Mouse (Mus musculus): ENCODE data around the gene Ep300.
"Not testable (repeated sequence)": the region's sequence is repeated elsewhere in the genome, so short reads cannot be mapped to it uniquely, and the experiment has no call there.

Gene Ep300

DNA sequence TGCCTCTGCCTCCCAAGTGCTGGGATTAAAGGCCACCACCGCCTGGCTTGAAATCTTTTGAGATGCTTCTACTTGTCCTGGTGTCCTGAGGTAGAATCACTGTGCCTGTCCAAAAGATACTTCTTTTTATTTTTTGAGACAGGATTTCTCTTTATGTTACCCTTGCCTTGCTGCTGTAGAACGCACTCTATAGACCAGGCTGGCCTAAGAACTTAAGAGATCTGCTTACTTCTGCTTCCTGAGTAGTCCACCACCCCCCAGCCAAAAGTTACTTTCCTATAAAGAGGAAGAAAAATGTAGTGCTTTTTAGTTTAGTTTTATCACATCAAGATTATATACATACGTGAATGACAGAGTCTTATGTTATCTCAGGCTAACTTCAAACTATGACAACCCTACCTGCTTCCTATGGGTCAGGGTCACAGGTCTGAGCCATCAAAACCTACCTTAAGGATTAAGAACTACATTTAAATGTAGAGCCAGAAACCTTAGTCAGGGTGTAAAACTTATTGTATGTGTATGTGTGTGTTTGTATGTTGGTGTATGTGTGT, 9.1 kb downstream of the Ep300 start:
- DNase-seq (ENCODE audit: low read depth), result no peak

- not testable (repeated sequence) for DNase-seq (ENCODE audit: low read depth)
Measured at GRCm38 (mm10) chr15:81598742-81599141, 13.6 kb downstream of the Ep300 start.

GRCm38 (mm10) chr15:81605241-81605640, 20.1 kb downstream of the Ep300 start:
- no peak for DNase-seq (ENCODE audit: low read depth)

DNA sequence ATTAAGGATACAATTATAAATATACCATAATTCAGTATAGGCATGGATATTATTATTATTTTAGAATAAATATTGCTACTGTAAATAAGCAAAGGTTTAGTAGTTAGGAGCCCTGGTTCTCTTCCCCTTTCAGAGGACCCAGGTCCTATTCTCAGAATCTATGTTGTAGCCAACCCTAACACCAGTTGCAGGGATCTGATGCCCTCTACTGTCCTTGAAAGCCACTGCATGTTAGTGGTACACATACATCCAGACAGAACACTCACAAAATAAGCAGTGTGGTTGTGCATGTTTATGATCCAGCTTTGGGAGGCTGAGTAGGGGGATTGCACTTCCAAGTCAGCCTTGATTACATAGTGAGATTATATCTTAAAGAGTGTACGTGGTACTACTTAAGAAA, 21.5 kb downstream of the Ep300 start:
- peak; percentile 38 for DNase-seq (ENCODE audit: low read depth)

- DNase-seq (ENCODE audit: low read depth), result no peak
Measured at GRCm38 (mm10) chr15:81649516-81650455, 64.6 kb downstream of the Ep300 start.

DNA sequence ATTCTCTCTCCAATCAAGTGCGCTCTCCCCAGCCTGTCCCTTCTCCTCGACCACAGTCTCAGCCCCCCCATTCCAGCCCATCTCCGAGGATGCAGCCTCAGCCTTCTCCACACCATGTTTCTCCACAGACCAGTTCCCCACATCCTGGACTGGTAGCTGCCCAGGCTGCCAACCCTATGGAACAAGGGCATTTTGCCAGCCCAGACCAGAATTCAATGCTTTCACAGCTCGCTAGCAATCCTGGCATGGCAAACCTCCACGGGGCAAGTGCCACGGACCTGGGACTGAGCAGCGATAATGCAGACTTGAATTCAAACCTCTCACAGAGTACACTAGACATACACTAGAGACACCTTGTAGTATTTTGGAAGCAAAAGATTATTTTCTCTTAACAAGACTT, 65.5 kb downstream of the Ep300 start:
- no peak for DNase-seq (ENCODE audit: low read depth)

DNA sequence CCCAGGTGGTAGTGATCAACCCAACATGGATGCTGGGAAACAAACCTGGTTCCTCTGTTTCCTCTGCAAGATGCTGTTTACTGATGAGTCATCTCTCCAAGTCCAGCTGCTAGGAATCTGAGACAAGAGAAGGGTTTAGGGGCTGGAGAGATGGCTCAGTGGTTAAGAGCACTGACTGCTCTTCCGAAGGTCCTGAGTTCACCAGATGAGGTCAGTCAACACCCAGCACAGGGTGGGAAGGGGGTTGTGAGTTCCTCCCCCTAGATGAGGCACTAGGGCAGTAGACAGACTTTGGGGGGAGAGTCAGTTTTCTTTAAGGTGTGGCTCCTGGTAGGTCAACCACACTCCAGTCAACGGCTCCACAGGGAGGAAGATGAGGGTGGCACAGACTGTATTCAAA, 76.5 kb downstream of the Ep300 start:
- no peak for DNase-seq (ENCODE audit: low read depth)

DNA sequence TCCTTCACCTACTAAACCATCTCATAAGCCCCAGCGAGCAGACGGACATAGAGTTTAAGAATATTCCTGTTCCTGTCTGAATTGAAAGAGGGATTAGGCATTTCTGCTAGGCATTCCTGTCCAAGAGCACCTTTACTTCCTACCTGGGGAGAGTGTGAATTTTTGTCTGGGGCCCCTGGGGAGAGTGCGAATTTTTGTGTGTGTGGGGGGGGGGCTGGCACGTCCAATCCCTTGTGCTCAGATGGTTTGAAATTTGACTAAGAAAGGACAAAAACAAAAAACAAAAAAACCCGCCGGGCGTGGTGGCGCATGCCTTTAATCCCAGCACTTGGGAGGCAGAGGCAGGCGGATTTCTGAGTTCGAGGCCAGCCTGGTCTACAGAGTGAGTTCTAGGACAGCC, 78.1 kb downstream of the Ep300 start:
- DNase-seq (ENCODE audit: low read depth), result no peak

GRCm38 (mm10) chr15:81663697-81664561, 78.8 kb downstream of the Ep300 start, which contains the start of gene L3mbtl2:
Gene L3mbtl2 (plus strand): TSS chr15:81663889.
- DNase-seq (ENCODE audit: low read depth), result peak; percentile 90

DNA sequence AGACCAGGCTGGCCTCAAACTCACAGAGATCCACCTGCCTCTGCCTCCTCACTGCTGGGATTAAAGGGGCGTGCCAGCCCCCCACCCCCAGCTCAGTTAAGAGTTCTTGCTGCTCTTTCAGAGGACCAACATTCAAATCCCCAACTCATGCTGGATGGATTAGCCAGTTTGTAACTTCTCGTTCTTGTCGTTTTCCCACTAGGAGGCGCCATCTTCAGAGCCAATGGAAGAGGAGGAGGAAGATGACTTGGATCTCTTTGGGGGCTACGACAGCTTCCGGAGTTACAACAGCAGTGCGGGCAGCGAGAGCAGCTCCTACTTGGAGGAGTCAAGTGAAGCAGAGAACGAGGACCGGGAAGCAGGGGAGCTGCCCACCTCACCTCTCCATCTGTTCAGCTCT, 81.8 kb downstream of the Ep300 start:
- peak; percentile 28 for DNase-seq (ENCODE audit: low read depth)

DNA sequence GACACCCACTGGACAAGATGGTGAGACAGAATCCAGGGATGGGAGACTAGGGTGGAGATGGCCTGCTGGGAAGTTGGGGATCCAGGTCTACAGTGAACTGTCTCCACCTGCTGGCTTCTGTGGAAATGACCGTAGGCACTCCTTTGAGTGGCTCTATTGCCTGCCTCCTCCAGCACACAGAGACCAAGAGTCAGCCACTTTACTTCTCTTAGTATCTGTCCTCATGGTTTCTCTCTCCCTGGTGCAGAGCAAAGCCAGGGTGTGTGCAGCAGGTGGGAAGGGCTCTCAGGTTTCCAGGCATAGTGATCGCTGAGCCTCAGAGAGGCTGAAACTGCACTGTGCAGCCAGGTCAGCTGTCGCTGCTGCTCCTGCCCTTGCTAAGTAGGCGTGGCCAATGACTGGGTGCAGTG, 85.1 kb downstream of the Ep300 start:
- peak; percentile 23 for DNase-seq (ENCODE audit: low read depth)

DNA sequence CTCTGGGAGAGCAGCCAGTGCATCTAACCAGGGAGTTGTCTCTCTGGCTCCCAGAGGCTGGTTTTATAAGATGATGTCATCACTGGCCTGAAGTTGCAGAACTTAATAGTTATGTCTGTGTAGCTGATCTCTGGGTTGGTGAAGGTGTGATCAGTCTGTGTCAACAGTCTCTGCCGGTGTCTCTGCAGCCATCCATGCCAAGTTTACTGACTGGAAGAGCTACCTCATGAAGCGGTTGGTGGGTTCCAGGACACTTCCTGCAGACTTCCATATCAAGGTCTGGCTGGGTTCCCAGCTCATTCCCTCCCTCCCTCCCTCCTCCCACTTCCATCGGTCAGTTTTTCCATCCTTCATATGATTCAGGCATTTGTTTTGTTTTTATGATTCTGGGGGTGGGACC, 91.5 kb downstream of the Ep300 start:
- no peak for DNase-seq (ENCODE audit: low read depth)

DNA sequence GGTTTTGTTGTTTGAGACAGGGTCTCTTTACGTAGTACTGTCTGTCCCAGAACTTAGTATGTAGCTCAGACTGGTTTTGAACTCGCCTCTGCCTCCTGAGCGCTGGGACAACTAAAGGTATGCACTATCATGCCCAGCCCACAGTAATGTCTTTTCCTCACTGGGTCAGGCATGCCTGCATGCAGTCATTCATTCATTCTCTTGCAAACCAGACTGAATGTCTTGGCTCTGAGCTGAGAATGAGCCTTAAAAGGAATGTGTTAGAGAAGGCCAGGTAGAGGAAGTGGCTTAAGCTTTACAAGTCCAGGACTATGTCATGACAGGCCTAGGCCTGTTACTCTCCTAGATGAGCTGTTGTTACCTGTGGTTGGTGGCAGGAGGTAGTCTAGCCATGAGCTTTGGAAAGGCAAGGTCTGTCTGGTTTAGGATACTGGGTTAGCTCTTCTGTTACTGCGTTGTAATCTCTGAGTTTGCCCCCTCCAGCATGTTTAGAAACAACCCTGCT, 95.2 kb downstream of the Ep300 start:
- DNase-seq (ENCODE audit: low read depth), result no peak

DNA sequence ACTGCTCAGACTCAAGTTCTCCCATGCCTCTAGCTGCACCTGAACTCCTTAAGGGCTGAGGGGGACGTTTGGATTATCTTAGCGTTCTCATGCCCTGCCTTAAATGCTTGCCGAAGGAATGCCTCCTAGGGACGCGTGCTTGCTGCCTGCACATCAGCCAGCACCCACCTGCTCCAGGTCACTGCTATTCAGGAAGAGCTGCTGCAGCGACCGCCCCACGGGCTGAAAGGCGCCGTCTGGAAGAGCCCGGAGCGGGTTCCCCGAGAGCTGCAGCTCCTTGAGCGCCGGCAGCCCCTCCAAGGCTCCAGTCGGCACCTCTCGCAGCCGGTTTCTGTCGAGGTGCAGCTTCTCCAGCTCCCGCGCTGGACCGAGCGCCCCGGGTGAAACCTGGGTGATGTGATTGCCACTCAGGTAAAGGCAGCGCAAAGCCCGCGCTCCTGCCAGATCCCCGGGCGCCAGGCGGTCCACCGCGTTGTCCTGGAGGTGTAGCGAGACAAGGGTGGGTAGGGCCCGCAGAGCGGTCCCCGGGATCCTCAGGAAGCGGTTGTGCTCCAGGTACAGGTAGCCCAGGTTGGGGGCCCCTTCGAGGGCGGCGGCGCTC, 108.3 kb downstream of the Ep300 start:
- no peak for DNase-seq (ENCODE audit: low read depth)

- DNase-seq (ENCODE audit: low read depth), result peak; percentile 75
Measured at GRCm38 (mm10) chr15:81693967-81694881, 109.1 kb downstream of the Ep300 start.

GRCm38 (mm10) chr15:81694891-81695290, 109.7 kb downstream of the Ep300 start:
- no peak for DNase-seq (ENCODE audit: low read depth)

GRCm38 (mm10) chr15:81697175-81697574, 112.0 kb downstream of the Ep300 start, which contains the start of gene Chadl:
Gene Chadl (minus strand): TSS chr15:81697287.
- no peak for DNase-seq (ENCODE audit: low read depth)

GRCm38 (mm10) chr15:81697847-81698246, 112.7 kb downstream of the Ep300 start:
- peak; percentile 55 for DNase-seq (ENCODE audit: low read depth)

DNA sequence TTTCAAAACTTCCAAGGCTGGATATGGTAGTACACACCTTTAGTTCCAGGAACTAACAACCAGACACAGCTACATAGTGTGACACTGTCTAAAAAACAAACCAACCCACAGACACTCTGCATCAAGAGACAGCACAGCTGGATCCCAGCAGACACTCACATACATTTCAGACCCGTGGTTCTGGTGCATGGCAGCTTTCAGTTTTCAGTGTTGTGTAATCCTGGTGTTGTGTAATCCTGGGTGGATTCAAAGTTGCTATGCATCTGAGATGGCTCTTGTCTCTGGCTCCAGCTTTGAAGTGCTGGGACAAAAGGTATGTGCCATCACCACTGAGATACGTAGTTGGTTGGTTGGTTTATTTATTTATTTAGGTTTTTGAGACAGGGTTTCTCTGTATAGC, 113.4 kb downstream of the Ep300 start:
- DNase-seq (ENCODE audit: low read depth), result no peak

DNA sequence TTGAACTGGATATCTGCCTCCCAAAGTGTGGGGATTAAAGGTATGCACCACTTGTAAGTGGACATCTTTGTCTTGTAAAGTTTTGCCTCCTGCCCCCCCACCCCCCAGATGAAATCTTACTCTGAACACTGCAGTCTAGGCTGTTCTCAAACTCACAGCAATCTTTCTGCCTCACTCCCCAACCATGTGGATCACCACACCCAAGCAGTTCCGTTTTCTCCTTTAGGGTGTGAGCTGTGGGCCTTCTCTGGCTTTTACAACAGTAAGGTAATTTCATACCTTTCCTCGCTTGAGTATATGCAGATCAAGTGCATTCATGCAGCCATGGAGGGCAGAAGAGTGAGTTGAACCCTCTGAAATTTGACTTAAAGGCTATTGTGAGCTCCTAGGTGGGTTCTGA, 115.0 kb downstream of the Ep300 start:
- DNase-seq (ENCODE audit: low read depth), result no peak

GRCm38 (mm10) chr15:81700601-81701000, 115.5 kb downstream of the Ep300 start:
- DNase-seq (ENCODE audit: low read depth), result no peak

All from c-Kit-positive CD71-negative TER-119-negative erythroid progenitor cells, embryonic 14.5 days (primary cell).